Mouse (Mus musculus): ENCODE data around the gene Cd320.

- TF ChIP-seq CTCF (IDR thresholded peaks at IDR 0.05; ENCODE audit: borderline replicate concordance, control insufficient read depth, extremely low read depth, insufficient read depth, low read length, poor library complexity) (no peak), POLR2A (IDR thresholded peaks at IDR 0.05; ENCODE audit: control insufficient read depth, extremely low read depth, insufficient read depth, low read length, poor library complexity) (no peak)
Measured at GRCm38 (mm10) chr17:33817969-33818643, 24.8 kb upstream of the Cd320 start.

All from thymus, adult 2 months (tissue).